Mouse (Mus musculus) urinary bladder, postnatal 10 days (tissue): ENCODE measurements around the gene Gm614.

Experiments used
- DNase-seq: peaks from one replicate; pipeline ENCODE4 v3.0.0; 2022; ENCODE audit warnings: low spot score

Gm614 gene

DNA sequence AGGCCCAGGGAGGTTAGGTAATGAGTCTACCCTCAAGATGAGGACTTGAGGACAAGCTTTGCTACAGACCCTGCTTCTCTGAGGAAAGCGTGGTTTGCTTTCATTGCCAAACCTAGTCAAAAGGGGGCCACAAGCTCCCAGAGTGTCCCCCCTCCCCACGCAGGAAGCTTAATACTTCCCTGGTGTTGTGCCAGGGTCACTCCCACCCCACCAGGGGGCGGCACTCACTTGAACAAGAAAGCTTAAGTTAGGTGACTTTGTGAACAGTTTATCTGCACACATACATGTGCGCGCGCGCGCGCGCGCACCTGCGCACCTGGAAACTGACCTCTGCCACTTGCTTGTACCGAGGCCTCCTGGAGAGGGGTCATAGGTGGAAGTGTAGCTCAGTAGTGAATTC is 7.2 kb downstream of the Gm614 start:
- DNase-seq, result no peak

DNA sequence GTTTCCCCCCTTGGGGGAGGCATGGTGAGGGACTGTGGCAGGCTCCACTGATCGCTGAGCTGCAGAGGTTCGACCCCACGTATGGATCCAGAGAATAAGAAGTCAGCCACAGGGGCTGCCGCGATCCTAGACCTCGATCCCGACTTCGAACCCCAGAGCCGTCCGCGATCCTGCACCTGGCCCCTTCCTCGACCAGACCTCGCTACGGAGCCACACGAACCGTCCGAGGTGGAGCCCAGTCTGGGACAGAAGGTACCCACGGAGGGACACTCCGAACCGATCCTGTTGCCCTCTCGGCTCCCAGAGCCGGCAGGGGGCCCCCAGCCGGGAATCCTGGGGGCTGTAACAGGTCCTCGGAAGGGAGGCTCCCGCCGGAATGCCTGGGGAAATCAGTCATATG is 9.1 kb downstream of the Gm614 start:
- DNase-seq, result no peak

DNA sequence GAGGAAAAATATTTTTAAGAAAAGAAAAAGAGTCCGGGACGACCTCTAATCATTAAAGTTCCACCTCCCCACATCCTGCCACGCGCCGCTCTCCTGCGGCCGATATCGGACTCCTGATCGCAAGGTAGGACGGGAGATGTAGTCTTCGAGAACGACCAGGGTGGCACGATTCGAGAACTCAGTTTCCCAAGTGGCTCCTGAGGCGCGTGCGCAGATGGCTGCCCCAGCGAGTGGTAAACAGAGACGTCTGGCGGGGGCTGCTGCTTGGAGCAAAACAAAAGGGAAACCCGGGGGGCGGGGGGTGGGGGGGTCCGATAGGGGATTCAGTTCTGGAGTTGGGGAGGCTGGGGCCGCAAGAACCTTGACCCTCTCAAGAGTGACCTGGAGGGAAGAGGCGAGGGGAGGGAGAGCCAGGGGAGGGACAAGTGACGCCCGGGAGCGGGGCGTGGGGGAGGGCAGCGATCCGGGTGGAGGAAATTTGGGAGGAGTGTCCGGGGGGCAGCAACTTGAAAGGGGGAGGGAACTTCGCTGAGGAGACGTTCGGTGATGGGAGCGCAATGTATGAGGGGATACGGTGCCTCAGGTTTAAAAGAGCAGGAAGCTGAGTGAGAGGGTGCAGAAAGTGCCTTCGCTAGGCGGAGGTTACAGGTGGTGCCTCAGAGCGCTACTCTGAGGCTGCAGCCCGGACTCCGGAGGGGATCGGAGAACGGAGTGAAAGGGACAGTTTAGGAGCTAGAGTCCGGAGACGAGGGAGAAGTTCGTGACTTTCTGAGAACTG is 9.7 kb downstream of the Gm614 start, which contains the start of gene Foxo4:
Foxo4 (plus strand) TSS at position 577 of the 778 bp plus-strand sequence.
- DNase-seq, result peak; percentile 34

DNA sequence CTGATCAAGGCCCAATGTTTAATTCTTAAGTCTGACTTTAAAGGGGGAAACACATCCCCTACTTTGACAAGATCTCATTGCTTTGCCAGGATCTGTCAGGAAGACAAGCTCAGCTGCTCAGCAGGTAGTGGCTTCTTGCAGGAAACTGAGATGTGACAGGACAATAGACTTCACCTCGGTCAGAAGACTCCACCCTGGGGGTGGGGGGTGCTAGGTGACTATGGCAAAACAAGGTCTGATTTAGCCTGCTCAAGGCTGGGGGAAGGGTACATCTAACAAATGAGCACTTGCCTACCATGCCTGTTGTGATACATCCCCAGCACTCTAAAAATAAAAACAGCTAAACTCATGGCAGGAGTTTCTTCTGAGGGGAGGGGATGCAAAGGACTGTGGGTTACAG is 18.8 kb downstream of the Gm614 start:
- DNase-seq, result no peak

DNA sequence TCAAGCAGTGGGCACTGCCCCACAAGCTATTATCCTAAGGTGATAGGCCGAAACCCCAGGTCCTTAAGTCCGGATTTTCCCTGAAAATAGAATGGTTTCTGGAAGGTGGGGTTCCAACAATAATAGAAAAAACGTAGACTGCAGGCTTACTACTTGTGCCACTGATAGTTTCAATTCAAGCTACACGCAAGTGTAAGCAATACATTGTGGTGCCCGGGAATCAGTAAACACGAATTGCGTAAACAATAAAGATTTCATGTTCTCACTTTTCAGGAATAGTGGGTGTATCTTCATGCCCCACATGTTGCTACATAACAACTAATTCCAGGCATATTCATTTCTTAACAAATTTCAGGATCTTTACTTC is 41.0 kb downstream of the Gm614 start:
- DNase-seq, result no peak

DNA sequence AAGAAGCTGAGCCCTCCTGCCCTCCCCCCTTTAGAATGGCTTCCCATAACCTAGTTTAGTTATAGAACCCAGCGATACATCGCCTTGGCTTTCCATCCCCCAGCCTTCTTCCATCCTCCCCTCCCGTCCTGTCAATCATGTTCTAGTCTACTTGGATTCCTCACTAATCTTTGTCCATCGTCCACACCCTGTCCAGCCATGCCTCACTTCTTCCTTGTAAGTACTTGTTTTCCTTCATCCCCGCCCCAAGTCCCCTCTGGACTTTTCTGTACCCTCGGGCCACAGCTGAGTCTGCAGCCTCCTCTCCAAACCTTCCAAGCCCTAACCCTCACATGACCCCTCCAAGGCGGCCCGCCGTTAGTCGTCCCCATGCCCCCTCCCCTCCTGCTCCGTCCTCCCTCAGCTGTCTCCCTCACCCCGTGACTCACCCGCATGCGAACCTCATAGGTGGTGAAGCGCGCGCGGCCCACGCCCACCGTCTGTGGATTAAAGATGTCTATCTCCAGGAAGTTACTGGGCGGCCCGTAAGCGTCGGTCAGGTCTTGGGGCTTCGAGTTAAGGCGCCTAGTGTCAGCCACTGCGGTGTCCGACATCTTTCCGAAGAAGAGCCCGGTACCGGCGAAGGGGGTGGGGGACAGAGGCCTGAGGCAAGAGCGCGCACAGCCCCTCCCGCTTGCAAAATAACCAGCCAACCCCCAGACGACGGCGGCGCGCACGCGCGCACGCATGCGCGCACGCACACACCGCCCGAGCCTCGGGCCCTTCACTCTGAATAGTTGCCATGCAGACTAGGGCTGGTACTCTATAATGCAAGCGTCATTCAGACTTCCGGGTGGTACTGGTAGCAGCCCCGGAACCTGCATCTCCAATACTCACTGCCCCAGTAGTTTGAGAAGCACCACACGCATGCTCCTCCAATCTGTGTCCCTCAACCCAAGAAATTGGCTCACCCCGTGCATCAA is 41.7 kb downstream of the Gm614 start, which contains the start of gene Snx12:
Snx12 (minus strand) TSS at position 730 of the 962 bp plus-strand sequence.
- DNase-seq, result peak; percentile 32
